Mouse (Mus musculus): ENCODE measurements at regions not wholly inside any gene's neighbourhood (a gene's known extent, or its start where the extent isn't known, plus 50 kb on each side); places are given as distances from the start of the nearest gene placed in this dataset.

DNA sequence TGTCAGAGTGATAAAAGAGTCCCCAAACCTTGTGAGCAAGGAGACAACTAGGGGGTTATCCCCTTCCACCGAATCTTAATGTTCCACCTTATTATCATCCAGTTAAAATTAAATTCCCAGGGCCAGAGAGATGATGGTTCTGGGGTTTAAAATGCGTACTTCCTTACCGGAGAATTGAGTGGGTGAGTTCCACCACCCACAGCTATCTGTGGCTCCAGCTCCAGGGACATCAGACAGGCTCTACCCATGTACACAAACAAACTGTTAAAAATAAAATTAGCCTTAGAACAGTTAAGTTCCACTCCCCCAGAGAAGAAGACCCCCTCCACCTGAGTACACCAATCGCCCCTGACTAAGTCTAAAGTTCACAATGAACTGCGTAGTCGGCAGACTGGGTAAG is 52.0 kb upstream of the Mgat5 start:
- intact Hi-C loops (cut with DNase I): no loop called here
- peak in 1 of 2 experiments; percentile 19 for DNase-seq (ENCODE audit: low spot score in 2 of 2)

DNA sequence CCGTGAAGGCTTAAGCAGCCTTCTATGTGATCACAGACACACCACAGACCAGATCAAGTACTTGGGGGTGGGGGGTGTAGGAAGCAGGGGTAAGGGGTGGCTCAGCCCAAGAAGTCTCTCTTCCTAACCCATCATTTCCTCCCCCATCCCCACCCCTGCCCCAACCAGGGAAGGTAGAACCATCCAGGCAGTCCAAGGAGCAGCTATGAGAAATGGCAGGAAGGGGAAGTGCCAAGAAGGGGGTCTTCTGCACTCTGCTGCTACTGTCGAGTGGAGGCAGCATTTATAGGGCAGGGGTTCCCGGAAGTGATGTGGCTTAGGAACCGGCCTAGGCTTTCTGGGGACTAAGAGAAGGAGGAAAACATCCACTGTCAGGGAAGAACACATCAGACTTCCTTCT is 69.3 kb upstream of the Mgat5 start:
- intact Hi-C loops (cut with DNase I): no loop called here
- DNase-seq (ENCODE audit: low spot score in 2 of 2): no peak

GRCm38 (mm10) chr1:127131871-127132270 is 72.9 kb upstream of the Mgat5 start:
- intact Hi-C loops (cut with DNase I): no loop called here
- DNase-seq (ENCODE audit: low spot score in 2 of 2): no peak

- intact Hi-C loops (cut with DNase I): no loop called here
These were observed 80.0 kb upstream of the Mgat5 start for GRCm38 (mm10) chr1:127124862-127125261.

DNA sequence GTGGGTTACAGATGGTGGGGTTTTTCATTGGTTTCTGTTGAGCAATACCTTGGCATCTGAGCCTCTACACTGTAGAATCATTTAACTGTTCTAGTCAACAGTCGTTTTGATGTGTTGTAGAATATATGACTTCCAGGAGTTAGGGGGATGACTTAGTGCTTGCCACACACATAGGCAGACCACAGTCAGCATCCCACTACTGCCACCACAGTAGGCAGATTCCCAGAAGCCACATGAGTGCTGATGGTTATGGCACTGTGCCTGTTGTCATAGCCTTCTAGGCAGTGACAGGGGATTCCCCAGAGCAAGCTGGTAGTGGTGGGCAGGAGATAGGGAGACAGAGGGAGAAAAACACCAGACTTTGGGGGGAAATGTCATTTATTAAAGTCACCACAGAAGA is 86.8 kb upstream of the Mgat5 start:
- DNase-seq (ENCODE audit: low spot score in 2 of 2): no peak
- intact Hi-C loops (cut with DNase I): no loop called here

More at GRCm38 (mm10) chr1:127124862-127125261, 80.0 kb upstream of the Mgat5 start:
- no peak for DNase-seq (ENCODE audit: low spot score in 2 of 2)

GRCm38 (mm10) chr1:127107485-127107884 is 97.3 kb upstream of the Mgat5 start:
- DNase-seq (ENCODE audit: low spot score in 2 of 2): peak; percentile 36 to 39
- intact Hi-C loops (cut with DNase I): no loop called here

- DNase-seq (ENCODE audit: low spot score in 2 of 2): peak; percentile 54 to 69
- intact Hi-C loops (cut with DNase I): no loop called here
These were observed 99.0 kb upstream of the Mgat5 start for GRCm38 (mm10) chr1:127105861-127106260.

GRCm38 (mm10) chr1:127103664-127104063 is 101.2 kb upstream of the Mgat5 start:
- intact Hi-C loops (cut with DNase I): no loop called here
- no peak for DNase-seq (ENCODE audit: low spot score in 2 of 2)

- no peak for DNase-seq (ENCODE audit: low spot score in 2 of 2)
- intact Hi-C loops (cut with DNase I): no loop called here
These were observed 105.9 kb upstream of the Mgat5 start for GRCm38 (mm10) chr1:127098871-127099420.

DNA sequence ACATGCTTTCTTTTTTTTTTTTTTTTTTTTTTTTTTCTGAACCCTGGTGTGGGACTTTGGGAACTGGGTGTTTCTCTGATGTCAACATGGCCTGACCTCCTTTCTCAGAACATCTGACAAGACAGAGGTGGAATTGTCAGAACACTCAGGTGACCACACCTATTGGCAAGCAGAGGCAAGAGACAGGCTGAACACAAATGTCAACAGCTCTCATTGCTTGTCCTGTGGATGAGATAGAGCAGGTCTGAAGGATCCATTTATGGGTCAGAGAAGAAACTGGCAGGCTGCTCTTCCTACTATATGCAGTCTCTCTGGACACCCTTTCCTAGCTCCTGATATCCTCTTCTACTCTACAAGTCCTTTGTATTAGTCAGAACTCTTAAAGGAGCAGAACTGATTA is 117.2 kb upstream of the Mgat5 start:
- DNase-seq (ENCODE audit: low spot score in 2 of 2): no peak
- intact Hi-C loops (cut with DNase I): no loop called here

DNA sequence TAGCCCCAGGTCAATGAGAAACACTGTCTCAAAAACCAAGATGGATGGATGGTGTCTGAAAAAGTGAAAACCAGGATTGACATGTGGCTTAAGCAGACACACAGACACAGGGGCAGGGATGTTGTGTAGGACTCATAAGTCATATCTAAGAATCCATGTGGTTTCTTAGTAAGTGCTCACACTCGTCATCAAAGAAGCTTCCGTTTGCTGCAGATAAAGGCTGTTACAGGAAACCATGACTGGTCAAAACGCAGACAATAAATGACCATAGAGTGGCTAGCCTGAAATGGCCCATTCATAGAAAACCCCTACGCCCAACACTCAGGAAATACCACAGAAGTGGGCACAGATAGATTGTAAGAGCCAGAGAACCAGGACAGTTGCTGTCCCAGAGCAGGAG is 118.8 kb upstream of the Mgat5 start:
- intact Hi-C loops (cut with DNase I): no loop called here

DNA sequence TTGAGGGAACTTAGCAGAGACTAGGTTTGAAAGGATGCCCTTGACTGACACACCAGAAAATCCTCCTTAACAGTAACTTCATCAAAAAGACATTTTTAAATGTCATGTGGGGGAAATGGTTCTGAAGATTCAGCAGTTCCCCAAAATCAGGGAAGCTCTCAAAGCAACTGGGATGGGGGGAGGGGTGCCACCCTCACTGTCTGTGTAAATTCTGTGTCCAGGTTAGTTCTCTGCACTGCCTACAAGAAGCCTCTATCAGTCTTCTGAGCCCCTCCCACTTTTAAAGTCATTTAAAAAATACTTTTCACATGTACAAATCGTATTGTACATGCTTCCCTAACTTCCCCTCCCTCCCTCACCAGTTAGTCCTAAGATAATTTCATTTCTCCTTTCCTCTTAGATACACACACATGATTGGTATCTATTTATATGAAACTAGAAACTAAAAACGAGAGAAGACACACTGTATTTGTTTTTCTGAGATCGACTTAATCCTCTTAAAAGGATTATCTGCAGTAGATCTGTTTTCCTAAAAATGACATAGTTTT is 121.0 kb upstream of the Mgat5 start:
- DNase-seq (ENCODE audit: low spot score in 2 of 2): no peak
- intact Hi-C loops (cut with DNase I): no loop called here

More for the DNA sequence above, 118.8 kb upstream of the Mgat5 start:
- no peak for DNase-seq (ENCODE audit: low spot score in 2 of 2)

GRCm38 (mm10) chr1:127079012-127079411 is 125.8 kb upstream of the Mgat5 start:
- no peak for DNase-seq (ENCODE audit: low spot score in 2 of 2)
- intact Hi-C loops (cut with DNase I): no loop called here

GRCm38 (mm10) chr1:127062430-127062829 is 142.4 kb upstream of the Mgat5 start:
- DNase-seq (ENCODE audit: low spot score in 2 of 2): peak; percentile 15 to 25
- intact Hi-C loops (cut with DNase I): no loop called here

GRCm38 (mm10) chr1:127045711-127046420 is 158.9 kb upstream of the Mgat5 start:
- intact Hi-C loops (cut with DNase I): no loop called here

DNA sequence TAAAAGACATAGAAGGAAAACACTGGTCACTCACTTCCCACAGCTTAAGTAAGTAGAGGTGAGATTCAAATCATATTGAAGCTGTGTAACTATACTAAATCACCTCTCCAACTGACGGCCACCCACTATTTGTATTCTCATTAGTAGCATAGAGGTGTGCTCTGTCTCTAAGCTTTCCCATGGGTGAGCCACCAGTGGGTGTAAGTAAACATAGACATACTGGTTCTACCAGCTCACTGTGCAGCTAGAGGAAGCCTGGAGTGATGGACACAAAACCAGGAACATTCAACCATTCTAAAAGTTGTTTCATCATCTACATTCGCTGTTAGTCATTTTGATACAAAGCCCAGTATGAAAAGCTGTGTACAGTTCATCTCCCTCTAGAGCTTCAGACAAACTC is 170.1 kb upstream of the Mgat5 start:
- no peak for DNase-seq (ENCODE audit: low spot score in 2 of 2)
- intact Hi-C loops (cut with DNase I): no loop called here

More at GRCm38 (mm10) chr1:127045711-127046420, 158.9 kb upstream of the Mgat5 start:
- no peak for DNase-seq (ENCODE audit: low spot score in 2 of 2)

DNA sequence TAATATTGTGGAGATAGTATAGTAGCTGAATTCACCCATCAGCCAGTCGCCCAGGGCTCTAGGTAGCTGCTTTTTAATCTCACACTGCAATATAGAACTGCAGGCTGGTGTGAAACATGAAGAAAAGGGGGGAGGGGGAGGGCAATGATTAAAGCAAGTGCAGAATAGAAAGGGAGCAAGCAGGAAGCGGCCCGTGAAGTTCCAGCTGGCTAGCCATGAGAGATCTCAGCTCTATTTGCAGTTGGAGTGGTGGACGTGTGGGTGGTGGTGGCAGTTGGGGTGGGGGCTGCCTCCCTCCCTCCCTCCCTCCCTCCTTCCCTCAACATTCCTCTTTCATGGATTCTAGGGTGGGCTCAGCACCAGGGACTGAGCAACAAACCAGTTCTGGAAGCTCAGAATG is 173.3 kb upstream of the Mgat5 start:
- DNase-seq (ENCODE audit: low spot score in 2 of 2): no peak
- intact Hi-C loops (cut with DNase I): no loop called here

DNA sequence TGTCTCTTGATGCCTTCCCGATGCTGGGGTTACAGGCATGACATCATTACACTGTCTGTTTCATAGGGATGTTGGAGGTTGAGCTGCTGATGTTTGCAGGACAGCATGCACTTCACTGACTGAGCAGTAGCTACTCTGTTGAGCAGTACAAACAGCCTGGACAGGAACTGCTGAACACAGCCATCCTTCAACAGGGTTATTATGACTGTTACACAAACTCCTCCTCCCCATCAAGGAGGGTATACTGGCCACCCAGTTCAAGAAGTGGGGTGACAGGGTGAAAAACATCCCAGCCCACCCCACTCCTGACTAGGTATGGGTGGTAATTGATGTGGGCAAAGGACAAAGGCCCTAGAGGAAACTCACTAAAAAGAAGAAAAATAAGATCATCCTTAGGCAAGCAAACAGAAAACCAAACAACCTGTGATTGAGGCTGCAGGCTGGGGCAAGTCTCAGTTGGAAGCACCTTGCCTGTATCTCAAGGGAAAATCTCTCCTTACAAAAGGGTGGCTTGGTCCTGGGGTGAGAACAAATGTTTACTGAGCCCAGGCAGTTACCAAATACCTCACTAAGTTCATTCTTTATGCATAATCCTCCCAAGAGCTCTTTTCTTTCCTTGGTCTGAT is 175.8 kb upstream of the Mgat5 start:
- intact Hi-C loops (cut with DNase I): no loop called here
- DNase-seq (ENCODE audit: low spot score in 2 of 2): no peak

- DNase-seq (ENCODE audit: low spot score in 2 of 2): no peak
- intact Hi-C loops (cut with DNase I): no loop called here
These were observed 181.7 kb upstream of the Mgat5 start for GRCm38 (mm10) chr1:127023100-127023499.

- DNase-seq (ENCODE audit: low spot score in 2 of 2): peak; percentile 26 to 40
- intact Hi-C loops (cut with DNase I): loop anchor here (1.0 to 5.0 kb wide), 3 partner anchors 185 to 470 kb away; no protein-coding TSS in a partner anchor
These were observed 187.1 kb upstream of the Nckap5 start for GRCm38 (mm10) chr1:127017698-127018097.

- intact Hi-C loops (cut with DNase I): loop anchor here (5.0 kb wide), 2 partner anchors 186 to 471 kb away; no protein-coding TSS in a partner anchor
- DNase-seq (ENCODE audit: low spot score in 2 of 2): no peak
These were observed 185.3 kb upstream of the Nckap5 start for GRCm38 (mm10) chr1:127015894-127016245.

Data from left cerebral cortex, postnatal 36 days (tissue).